Mouse (Mus musculus) c-Kit-positive CD71-positive TER-119-positive erythroid progenitor cells, embryonic 14.5 days (primary cell): Measurements from ENCODE around the gene Steap3.

Experiments used
- DNase-seq: peaks from one replicate; pipeline ENCODE4 v3.0.0-alpha.2; 2013; ENCODE audit warnings: low spot score

Gene Steap3

DNA sequence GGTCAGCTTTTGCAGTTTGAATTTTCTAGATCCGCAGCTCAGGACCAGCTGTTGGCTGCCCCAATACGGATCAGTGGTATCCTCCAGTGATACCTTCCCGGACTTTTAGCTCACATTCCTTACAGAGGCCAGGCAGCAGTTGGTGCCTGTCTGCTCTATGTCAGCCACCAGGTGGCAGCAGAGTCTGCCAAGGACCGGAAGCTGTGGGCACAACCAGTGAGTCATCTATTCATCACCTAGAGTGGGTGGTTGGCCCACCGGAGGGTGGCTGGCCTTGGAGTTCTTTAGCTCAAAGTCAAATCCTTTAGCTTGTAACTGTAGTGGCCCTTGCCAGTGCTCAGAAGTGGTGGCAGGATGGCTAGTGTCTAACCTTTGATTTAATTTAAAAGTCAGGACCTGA lies 75.3 kb downstream of the Steap3 start:
- peak; percentile 52 for DNase-seq

DNA sequence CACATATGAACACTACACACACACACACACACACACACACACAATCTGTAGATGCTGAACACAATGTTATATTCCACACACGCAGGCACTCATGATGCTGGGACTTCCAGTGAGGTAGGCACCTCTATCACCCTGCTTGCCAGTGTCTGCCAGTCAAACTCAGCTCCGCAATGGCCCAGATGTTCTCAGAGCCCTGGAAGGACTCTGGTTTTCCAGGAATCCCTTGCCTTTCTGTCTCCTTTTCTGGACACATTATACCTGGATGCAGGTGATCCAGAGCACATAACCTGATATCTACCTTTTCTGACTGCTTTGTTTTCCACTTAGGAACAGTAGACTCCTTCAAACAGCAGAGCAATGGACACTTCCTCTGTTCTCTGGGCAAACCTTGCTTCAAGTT lies 75.8 kb downstream of the Steap3 start:
- DNase-seq, result no peak

- no peak for DNase-seq
These were observed 76.6 kb downstream of the Steap3 start for GRCm38 (mm10) chr1:120195947-120196346.

DNA sequence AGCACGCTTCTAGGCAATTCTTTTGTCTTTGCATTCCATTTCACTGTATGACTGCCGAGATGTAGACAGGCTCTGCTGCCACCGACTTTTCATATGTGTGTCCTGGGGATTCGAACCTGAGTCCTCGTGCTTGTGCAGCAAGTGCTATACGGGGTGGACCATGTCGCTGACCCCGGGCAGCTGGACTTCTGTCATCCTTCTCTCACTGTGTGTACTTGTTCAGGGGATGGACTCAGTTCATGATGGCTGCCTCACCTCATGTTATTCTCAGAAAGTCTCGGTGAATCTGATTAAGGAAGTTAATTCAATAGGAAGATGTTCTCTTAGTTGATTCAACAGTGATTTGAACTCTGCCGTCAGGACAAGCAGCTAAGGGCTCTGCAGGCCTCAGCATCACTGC lies 78.9 kb downstream of the Steap3 start:
- DNase-seq, result no peak

- DNase-seq, result no peak
These were observed 80.2 kb downstream of the Steap3 start for GRCm38 (mm10) chr1:120192321-120192720.

- no peak for DNase-seq
These were observed 81.6 kb downstream of the Steap3 start for GRCm38 (mm10) chr1:120190946-120191345.

DNA sequence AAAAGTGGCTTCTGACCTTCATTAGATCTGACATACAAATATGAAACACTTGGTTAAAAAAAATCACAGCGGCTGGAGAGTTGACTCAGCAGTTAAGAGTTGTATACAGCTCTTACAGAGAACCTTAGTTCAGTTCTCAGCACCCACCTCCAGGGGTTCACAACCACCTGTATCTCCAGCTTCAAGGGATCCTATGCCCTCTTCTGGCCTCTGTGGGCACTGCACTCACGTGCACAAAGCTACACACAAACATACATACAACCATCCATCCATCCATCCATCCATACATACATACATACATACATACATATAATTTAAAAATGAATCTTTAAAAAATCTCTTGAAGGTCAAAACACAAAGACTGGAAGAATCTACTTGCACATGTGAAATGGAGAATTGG lies 82.2 kb downstream of the Steap3 start:
- no peak for DNase-seq

DNA sequence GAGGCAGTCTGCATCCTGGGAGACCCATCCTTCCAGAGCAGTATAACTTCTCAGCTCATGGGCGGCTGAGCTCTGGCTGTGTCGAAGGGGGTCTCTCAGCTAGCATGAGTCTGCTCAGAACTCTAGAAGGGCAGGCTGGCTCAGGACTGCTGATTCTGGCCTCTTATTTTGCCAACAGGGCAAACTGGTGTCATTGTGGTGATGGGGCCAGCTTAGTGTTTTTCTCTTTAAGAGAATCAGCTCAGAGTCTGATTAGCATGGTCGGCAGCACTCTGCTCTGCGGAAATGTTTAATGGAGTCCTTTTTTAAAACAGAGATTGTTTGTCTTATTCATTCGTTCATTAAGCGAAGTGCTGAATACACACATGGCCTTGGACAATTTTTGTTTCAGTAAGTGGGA lies 83.3 kb downstream of the Steap3 start:
- DNase-seq, result no peak

DNA sequence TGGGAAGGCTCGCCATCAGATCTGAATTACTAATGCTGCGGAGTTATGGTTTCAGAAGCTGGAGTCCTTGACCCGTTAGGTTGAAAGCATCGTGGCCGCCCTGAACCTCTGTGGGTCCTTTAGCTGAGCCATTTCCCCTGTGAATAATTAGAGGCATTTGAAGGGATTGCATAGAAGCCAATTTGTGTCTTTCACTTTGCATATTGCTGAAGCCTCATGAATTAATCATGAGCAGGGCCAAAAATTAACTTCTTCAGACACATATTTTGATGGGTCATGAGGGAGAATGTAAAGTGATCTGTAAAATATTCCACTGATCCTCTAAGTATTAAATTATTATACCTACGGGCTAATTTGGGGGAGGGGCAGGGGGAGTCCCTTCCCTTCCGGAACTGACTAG lies 85.4 kb downstream of the Steap3 start:
- no peak for DNase-seq

DNA sequence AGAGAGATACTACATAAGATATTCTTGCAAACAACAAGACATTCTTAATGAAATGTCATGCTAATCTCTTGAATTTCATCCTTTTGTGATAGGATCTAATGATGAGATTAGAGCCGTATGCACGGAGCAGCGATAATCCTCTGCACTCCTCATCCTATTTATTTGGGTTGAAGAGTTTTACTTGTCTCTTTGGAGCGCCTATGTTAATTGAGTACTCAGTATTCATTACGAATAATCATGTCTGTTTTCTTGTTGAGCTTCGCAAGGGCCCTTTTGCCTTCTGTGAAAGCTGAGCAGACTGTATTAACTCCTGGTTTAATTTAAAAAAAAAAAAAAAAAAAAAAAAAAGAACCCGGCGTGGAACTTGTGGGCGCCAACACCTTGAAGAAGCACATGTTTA lies 85.8 kb downstream of the Steap3 start:
- no peak for DNase-seq

DNA sequence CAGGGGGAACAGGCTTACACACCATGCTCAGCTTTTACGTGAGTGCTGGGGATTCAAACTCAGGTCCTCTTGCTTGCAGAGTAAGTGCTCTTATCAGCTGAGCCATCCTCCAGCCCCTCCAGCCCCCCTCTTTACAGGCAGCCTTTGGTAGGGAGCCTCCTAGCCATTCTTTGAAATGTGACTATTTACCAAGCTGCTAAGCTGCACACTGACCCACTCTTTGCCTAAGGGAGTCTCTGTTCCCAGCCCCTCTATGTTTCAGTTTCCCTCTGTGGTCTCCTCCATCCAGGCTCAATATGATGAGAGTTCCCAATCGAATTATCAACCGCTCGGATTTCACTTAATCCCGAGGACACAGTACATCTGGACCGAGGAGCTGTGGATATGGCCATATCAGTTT lies 86.3 kb downstream of the Steap3 start:
- DNase-seq, result no peak

DNA sequence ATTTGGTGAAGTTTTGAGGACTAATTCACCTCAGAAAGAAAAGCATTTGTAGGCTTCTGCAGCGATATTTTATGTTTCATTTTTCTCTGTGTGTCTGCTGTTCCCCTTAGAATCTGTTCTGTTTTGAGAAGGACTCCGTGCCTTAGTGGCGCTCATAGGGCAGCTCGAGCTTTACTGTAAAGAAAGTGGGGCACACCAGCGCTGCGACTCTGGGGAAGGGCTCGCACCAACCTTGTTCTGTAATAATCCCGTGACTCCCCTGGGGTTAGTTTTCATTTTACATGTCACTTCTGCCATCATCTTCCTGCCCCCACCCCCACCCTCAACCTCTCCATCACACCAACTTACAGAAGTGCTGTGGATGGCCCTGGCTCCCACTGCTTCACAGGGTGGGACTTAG lies 95.4 kb downstream of the Steap3 start:
- DNase-seq, result no peak

DNA sequence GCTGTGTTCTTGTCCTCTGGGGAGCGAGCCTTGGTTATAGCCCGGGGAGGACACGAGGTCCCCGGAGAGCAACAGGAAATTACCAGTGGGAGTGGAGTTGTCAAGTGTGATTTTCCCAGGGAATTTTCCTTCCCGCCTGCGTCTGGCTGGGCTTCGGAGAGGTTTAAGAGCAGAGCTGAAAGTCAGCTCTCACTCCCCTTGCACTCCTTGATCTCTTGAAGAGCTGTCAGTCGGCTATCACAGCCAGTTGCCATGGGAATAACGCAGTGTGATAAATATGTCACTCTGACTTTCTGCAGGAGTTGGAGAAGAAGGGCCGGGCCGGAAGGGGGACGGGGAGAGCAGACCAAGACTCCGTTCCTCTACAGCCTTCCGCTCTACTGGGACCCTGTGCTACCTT lies 96.2 kb downstream of the Steap3 start:
- no peak for DNase-seq

- no peak for DNase-seq
These were observed 97.5 kb downstream of the Steap3 start for GRCm38 (mm10) chr1:120174991-120175390.

GRCm38 (mm10) chr1:120171819-120172521 lies 100.5 kb downstream of the Steap3 start:
- peak; percentile 6 for DNase-seq

DNA sequence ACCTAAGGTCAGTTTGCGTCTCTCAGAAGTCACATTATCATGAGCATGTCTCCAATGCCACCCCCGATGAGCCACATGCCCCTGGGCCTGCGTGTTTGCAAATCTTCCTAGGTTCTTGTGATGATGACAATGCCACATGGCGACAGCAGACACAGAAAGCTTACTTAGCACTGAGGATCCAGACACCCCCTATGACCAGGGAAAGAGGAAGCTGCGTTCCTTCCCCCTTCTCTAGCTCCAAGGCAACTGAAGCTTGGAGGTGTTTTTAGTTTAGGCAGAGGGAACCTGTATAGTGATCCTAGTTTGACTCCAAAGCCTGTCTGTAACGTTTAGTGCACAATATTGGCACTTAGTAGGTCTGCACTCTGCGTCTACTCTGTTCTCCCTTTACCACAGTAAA lies 102.2 kb downstream of the Steap3 start:
- DNase-seq, result no peak

GRCm38 (mm10) chr1:120168674-120169073 lies 103.8 kb downstream of the Steap3 start:
- no peak for DNase-seq

DNA sequence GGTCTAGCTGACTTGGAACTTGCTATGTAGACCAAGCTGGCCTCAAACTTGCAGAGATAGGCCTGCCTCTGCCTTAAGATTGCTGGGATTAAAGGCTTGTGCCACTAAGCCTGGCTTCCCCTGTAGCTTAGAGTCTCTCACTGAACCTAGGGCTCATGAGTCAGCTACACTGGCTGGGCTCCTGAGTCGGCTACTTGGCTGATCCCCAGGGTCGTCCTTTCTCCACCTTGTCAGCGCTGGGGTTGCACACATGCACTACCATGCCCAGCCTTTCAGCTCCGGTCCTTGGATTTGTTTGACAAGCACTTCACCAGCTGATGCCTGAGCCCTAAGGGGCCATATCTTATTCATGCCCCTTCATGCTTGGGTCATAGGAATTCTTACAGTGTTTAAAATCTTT lies 104.5 kb downstream of the Steap3 start:
- DNase-seq, result no peak

- no peak for DNase-seq
These were observed 109.9 kb downstream of the Steap3 start for GRCm38 (mm10) chr1:120162616-120163015.

GRCm38 (mm10) chr1:120161502-120161901 lies 111.0 kb downstream of the Steap3 start:
- DNase-seq, result no peak

DNA sequence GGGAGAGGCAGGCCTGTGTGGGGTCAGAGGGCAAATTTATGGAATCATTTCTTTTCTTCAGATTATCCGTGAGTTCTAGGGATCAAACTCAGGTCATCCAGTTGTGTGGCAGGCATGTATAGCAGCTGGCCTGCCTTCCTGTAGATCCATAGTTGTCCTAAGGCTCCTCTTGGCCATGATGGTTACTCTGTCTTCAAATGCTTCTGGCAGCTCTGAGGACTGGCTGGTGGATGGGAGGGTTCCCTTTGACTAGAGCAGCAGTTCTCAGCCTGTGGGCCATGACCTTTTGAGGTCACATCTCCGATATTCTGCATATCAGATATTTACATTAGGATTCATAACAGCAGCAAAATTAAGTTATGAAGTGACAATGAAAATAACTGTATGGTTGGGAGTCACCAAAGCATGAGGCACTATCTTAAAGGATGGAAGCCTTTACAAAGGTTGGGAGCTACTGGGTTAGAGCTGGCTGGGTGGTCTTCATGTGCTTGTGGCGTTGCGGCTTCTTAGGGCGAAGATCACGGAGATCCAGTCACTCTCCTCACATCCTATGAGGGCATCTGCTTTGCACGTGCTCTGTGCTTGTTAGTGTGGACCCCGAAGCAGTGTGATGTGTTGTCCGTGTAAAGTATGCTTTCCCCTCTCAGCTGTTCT lies 113.9 kb downstream of the Steap3 start:
- DNase-seq, result no peak

DNA sequence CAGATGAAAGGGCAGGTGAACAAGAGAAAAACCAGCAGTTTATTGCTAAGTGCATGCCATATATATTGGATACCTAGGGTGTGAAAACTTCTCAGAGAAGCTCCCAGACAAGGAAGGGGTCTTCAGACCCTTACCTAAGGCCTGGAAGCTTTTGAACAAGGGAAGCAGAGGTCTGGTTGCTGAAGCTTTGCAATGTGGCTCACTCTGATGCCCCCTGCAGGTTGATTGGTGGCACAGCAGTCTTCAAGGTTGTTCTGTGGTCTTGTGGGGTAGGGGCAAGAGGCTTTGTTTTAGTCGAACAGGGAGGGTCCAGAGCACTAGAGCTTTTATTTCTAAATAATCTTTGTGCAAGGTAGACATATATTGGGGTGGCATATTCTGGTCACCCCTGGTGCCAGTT lies 117.2 kb downstream of the Steap3 start:
- DNase-seq, result peak; percentile 16

DNA sequence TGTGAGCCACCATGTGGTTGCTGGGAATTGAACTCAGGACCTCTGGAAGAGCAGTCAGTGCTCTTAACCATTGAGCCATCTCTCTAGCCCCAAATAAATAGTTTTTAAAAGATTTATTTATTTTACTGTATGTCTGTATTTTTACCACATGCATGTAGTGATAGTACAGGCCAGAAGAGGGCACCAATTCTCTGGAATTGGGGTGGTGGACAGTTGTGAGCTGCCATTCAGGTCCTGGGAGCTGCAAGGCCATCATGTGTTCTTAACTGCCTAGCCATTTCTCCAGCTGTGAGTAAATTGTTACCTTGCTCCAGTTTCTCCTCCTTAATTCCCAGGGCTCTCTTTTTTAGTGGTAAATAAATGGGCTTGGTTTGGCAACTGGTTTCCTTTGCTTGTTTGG lies 118.3 kb downstream of the Steap3 start:
- DNase-seq, result peak; percentile 19

DNA sequence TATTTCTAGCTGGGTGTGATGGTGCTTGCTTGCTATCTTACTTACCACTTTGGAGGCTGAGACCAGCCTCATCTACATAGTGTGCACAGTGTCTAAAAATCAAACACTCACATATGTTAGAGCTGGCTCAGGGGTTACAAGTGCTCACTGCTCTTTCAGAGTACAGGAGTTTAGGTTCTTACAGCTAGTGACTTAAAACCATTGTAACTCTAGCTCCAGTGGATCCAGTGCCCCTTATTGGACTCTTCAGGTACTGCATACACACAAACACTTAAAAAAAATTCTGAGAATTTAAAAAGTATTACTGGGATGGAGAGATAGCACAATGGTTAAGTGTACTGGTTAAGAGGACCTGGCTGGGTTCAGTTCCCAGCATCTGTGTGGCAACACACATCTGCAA lies 125.5 kb downstream of the Steap3 start:
- DNase-seq, result no peak
